Mouse (Mus musculus) kidney, embryonic 14.5 days (tissue): ENCODE data around the gene BC049352. TPM values are rescaled to one million over a fixed set of nuclear protein-coding genes. Genes with fewer than 3 reads are reported as not detected.

ENCODE experiments used
- ATAC-seq: fragments of 200-750 bp; cut with Nextera tagmentation; 2 replicates; pipeline ENCODE4 v1.8.0; 2017; ENCODE audit warnings: moderate number of reproducible peaks, mild to moderate bottlenecking, moderate TSS enrichment, moderate library complexity; ENCODE audit not compliant: low FRiP score, low TSS enrichment
- H3K27ac ChIP-seq: fragments of 300-500 bp; sonication (generic); 2 replicates; pipeline ENCODE4 v1.5.1; 2014; ENCODE audit warnings: low read depth, mild to moderate bottlenecking, low read length, moderate library complexity, mixed read lengths
- H3K27me3 ChIP-seq: fragments of 300-500 bp; sonication (generic); 2 replicates; pipeline ENCODE4 v1.6.1; 2014; ENCODE audit warnings: mild to moderate bottlenecking, low read length; ENCODE audit not compliant: control insufficient read depth, insufficient read depth
- H3K36me3 ChIP-seq: fragments of 300-500 bp; sonication (generic); 2 replicates; pipeline ENCODE4 v1.6.1; 2014; ENCODE audit warnings: low read length, mixed read lengths; ENCODE audit not compliant: control insufficient read depth, insufficient read depth
- H3K4me1 ChIP-seq: fragments of 300-500 bp; sonication (generic); 2 replicates; pipeline ENCODE4 v1.6.1; 2014; ENCODE audit warnings: low read length, mixed read lengths; ENCODE audit not compliant: control insufficient read depth, insufficient read depth
- H3K4me2 ChIP-seq: fragments of 300-500 bp; sonication (generic); replicated peaks from 2 replicates; pipeline ENCODE4 v1.6.1; 2014; ENCODE audit warnings: low read depth, mild to moderate bottlenecking, low read length
- H3K4me3 ChIP-seq: fragments of 300-500 bp; sonication (generic); 2 replicates; pipeline ENCODE4 v1.5.1; 2014; ENCODE audit warnings: mild to moderate bottlenecking, low read length
- H3K9ac ChIP-seq: fragments of 300-500 bp; sonication (generic); 2 replicates; pipeline ENCODE4 v1.6.1; 2014; ENCODE audit warnings: low read depth, mild to moderate bottlenecking, low read length, moderate library complexity
- H3K9me3 ChIP-seq: fragments of 300-500 bp; sonication (generic); 2 replicates; pipeline ENCODE4 v1.6.1; 2016; ENCODE audit warnings: low read length; ENCODE audit not compliant: control insufficient read depth
- WGBS: fragments of 180-500 bp; shearing (Covaris S2); extraction: QIAGEN DNeasy Blood & Tissue Kit; methylation state at CpG from one replicate; pipeline ENCODE4 v1.1.7; 2014; 5-methylcytosine and 5-hydroxymethylcytosine counted together
- polyA plus RNA-seq: library from polyadenylated mRNA; unstranded; fragments of >200 nt; fragmentation: Nextera tagmentation; extraction: Ambion mirVana; gene quantifications from 2 replicates; pipeline ENCODE4 v1.2.1, GENCODE M21; 2014

Gene BC049352
- polyA plus RNA-seq, 1 experiment from 2014 or later: not detected

DNA sequence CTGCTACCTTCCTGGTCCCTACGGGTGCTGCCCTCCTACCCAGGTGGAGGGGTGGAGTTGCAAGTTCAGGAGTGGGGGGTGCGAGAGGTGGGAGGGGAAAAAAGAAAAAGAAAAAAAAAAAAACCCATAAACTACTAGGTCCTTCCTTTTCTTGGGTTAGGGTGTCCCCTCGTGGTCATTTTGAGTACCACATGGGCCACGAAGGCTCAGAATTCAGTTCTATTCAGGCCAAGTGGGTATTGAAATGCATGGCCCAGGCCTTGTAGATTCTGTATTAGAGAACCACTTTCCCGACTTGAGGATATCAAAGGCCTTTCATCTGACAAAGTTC lies 35.6 kb upstream of the BC049352 start:
- Histone ChIP-seq H3K4me3 (peak overlapping the region; percentile 33), H3K4me2 (peak overlapping the region; percentile 75), H3K9me3 (no peaks in the 10 kb centered on the region), H3K27me3 (peaks cover 36% of the 10 kb centered on the region), H3K27ac (no peak overlapping the region), H3K36me3 (no peaks in the 10 kb centered on the region), H3K9ac (peak overlapping the region; percentile 47), H3K4me1 (peaks cover 7% of the 10 kb centered on the region; the same call in 1 of the 2 replicates)
- no peak; the same call in 1 of the 2 replicates for ATAC-seq
- WGBS: 0% methylated on average over 5 of the region's 5 CpGs

- H3K27ac ChIP-seq: no peak overlapping the region
- H3K4me2 ChIP-seq: no peak overlapping the region
- no peak overlapping the region for H3K9ac ChIP-seq
- H3K4me1 ChIP-seq: peaks cover 2% of the 10 kb centered on the region; the same call in 1 of the 2 replicates
- no peaks in the 10 kb centered on the region for H3K36me3 ChIP-seq
- peaks cover 12% of the 10 kb centered on the region for H3K27me3 ChIP-seq
- H3K4me3 ChIP-seq: no peak overlapping the region
- no peaks in the 10 kb centered on the region for H3K9me3 ChIP-seq
- WGBS: 50% methylated on average over 1 of the region's 1 CpGs
- ATAC-seq: no peak
Observed at GRCm38 (mm10) chr9:45150933-45151332, 30.9 kb upstream of the BC049352 start.

GRCm38 (mm10) chr9:45153361-45153760 lies 28.4 kb upstream of the BC049352 start:
- Histone ChIP-seq H3K9me3 (peaks cover 2% of the 10 kb centered on the region; the same call in 1 of the 2 replicates), H3K4me3 (no peak overlapping the region), H3K4me2 (no peak overlapping the region), H3K4me1 (no peaks in the 10 kb centered on the region), H3K9ac (no peak overlapping the region), H3K27me3 (peaks cover 6% of the 10 kb centered on the region; the same call in 1 of the 2 replicates), H3K36me3 (no peaks in the 10 kb centered on the region), H3K27ac (no peak overlapping the region)
- ATAC-seq: no peak
- WGBS: 41% methylated on average over 7 of the region's 7 CpGs

- Histone ChIP-seq H3K4me1 (no peaks in the 10 kb centered on the region), H3K27ac (no peak overlapping the region), H3K27me3 (no peaks in the 10 kb centered on the region), H3K9ac (no peak overlapping the region), H3K9me3 (no peaks in the 10 kb centered on the region; the same call in 1 of the 2 replicates), H3K4me3 (no peak overlapping the region), H3K4me2 (no peak overlapping the region), H3K36me3 (no peaks in the 10 kb centered on the region)
- no peak for ATAC-seq
- WGBS: 74% methylated on average over 5 of the region's 5 CpGs
Observed at GRCm38 (mm10) chr9:45167903-45168302, 13.9 kb upstream of the BC049352 start.

- no peaks in the 10 kb centered on the region for H3K4me1 ChIP-seq
- 87% methylated on average over 5 of the region's 5 CpGs for WGBS
Observed at GRCm38 (mm10) chr9:45170150-45170549, 11.7 kb upstream of the BC049352 start.

DNA sequence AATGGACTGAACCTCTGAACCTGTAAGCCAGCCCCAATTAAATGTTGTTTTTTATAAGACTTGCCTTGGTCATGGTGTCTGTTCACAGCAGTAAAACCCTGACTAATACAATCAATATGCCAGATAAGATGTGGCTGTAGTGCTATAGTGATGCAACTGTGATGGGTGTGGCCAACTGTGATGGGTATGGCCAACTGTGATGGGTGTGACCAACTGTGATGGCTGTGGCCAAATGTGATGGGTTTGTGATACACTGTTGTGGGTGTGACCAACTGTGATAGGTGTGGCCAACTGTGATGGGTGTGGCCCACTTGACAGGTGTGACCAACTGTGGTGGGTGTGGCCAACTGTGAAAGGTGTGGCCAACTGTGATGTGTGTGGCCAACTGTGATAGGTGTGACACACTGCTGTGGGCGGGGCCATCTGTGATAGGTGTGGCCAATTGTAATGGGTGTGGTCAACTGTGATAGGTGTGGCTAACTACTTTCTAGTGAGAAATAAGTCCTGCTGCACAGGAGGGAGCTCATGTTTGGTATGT lies 10.7 kb upstream of the BC049352 start:
- no peaks in the 10 kb centered on the region; the same call in 1 of the 2 replicates for H3K9me3 ChIP-seq
- ATAC-seq: no peak
- no peaks in the 10 kb centered on the region for H3K4me1 ChIP-seq
- H3K36me3 ChIP-seq: no peaks in the 10 kb centered on the region
- WGBS: 88% methylated on average over 1 of the region's 1 CpGs
- H3K27me3 ChIP-seq: no peaks in the 10 kb centered on the region
- no peak overlapping the region for H3K9ac ChIP-seq
- no peak overlapping the region for H3K4me3 ChIP-seq
- H3K27ac ChIP-seq: no peak overlapping the region
- H3K4me2 ChIP-seq: no peak overlapping the region

More at GRCm38 (mm10) chr9:45170150-45170549, 11.7 kb upstream of the BC049352 start:
- no peak overlapping the region for H3K4me2 ChIP-seq
- H3K9me3 ChIP-seq: no peaks in the 10 kb centered on the region; the same call in 1 of the 2 replicates
- H3K27ac ChIP-seq: no peak overlapping the region
- no peak for ATAC-seq
- H3K36me3 ChIP-seq: no peaks in the 10 kb centered on the region
- no peak overlapping the region for H3K4me3 ChIP-seq
- no peak overlapping the region for H3K9ac ChIP-seq
- no peaks in the 10 kb centered on the region for H3K27me3 ChIP-seq

DNA sequence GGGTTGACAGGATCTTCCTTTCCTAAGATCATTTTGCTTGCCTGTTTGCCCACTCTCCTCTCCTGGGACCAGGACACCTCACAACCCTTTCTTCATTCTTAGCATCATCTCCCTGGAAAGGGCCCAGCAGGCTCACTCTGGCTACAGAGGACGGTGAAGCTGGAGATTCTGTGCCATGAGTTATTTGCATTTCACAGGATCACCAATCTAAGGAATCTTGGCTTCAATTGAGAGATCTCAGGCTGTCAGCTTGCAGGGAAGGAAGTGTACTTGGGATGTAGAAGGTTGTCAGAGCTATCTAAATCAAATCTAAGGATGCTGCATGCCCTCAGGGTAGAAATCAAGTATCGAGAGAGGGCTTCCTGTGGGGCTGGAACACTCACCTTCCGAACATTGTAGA lies 8.3 kb upstream of the BC049352 start:
- H3K4me3 ChIP-seq: no peak overlapping the region
- no peak overlapping the region for H3K9ac ChIP-seq
- no peaks in the 10 kb centered on the region for H3K4me1 ChIP-seq
- H3K36me3 ChIP-seq: no peaks in the 10 kb centered on the region
- ATAC-seq: no peak
- H3K27ac ChIP-seq: no peak overlapping the region
- H3K27me3 ChIP-seq: no peaks in the 10 kb centered on the region
- no peak overlapping the region for H3K4me2 ChIP-seq
- 56% methylated on average over 3 of the region's 3 CpGs for WGBS
- no peaks in the 10 kb centered on the region; the same call in 1 of the 2 replicates for H3K9me3 ChIP-seq

DNA sequence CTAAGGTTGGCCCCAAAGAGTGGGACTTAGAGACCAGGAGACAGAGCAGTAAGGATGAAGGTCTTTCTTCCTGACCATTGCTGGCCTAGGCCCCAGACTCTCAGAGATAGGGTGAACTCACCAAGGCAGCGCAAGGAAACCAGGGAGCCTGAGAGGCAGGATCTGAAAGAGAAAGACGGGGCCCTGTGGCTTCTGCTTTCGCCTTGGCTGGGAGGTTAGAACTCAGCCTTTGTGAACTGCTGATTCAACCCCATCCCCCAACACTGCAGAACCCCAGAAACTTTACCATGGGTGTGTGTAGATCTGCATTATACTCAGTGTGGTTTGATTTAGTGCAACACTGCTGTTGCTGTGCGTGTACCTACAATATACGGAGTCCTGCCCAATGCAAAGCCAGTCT lies 2.5 kb upstream of the BC049352 start:
- Histone ChIP-seq H3K27me3 (no peaks in the 10 kb centered on the region), H3K4me1 (no peaks in the 10 kb centered on the region), H3K9me3 (no peaks in the 10 kb centered on the region), H3K27ac (no peak overlapping the region), H3K4me2 (no peak overlapping the region), H3K4me3 (no peak overlapping the region), H3K9ac (no peak overlapping the region), H3K36me3 (no peaks in the 10 kb centered on the region)
- ATAC-seq: no peak
- WGBS: 88% methylated on average over 5 of the region's 5 CpGs

GRCm38 (mm10) chr9:45182521-45182920 lies 714 bp downstream of the BC049352 start:
- Histone ChIP-seq H3K27me3 (no peaks in the 10 kb centered on the region), H3K4me2 (no peak overlapping the region), H3K36me3 (no peaks in the 10 kb centered on the region), H3K4me1 (no peaks in the 10 kb centered on the region), H3K4me3 (no peak overlapping the region), H3K9ac (no peak overlapping the region), H3K9me3 (no peaks in the 10 kb centered on the region), H3K27ac (no peak overlapping the region)
- WGBS: 63% methylated on average over 3 of the region's 3 CpGs
- ATAC-seq: no peak
